Mouse (Mus musculus) heart, adult 2 months (tissue): Measurements from ENCODE around the gene Eif3a.

Experiments
- CTCF ChIP-seq: fragments of 200-600 bp; IDR thresholded peaks from 2 replicates; pipeline ENCODE4 v1.8.1; 2022; ENCODE audit warnings: antibody characterized with exemption, mild to moderate bottlenecking, moderate library complexity
- EP300 ChIP-seq: fragments of 200-500 bp; IDR thresholded peaks from 2 replicates; pipeline ENCODE4 v1.6.1; 2011; ENCODE audit warnings: low read depth, low read length, control low read depth; ENCODE audit not compliant: insufficient read depth
- POLR2A ChIP-seq: fragments of 200-500 bp; IDR thresholded peaks from 2 replicates; pipeline ENCODE4 v1.6.1; 2011; ENCODE audit warnings: mild to moderate bottlenecking, low read depth, low read length, control low read depth; ENCODE audit not compliant: insufficient read depth

DNA sequence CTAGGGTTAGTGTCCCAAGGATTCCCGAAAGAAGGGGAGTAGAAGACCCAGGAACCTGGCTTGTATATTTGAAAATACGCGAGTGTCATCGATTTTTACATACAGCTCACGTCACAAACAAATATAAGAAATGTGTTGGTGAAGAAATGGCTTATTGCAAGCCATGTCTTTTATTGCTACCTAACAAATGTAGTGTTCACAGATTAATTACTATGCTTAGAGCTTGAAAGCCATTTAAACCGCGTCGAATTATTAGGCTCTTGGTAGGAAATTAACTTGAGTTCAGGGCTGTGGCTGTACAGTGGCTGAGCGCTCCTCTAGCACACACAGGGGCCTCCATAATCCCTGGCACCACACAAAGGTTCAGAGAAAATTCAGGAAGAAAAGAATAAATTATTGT is 706 bp upstream of the Eif3a start:
- TF ChIP-seq CTCF = no peak
- no peak for TF ChIP-seq POLR2A
- TF ChIP-seq EP300 = no peak
